Mouse (Mus musculus) cerebellum, adult 9-10 months (tissue): ENCODE measurements around the gene Aspdh.

ENCODE experiments used
- DNase-seq: peaks from one replicate; pipeline ENCODE4 v3.0.0; 2022

Aspdh gene

GRCm38 (mm10) chr7:44474419-44474818, 9.2 kb downstream of the Aspdh start:
- DNase-seq, result peak; percentile 71

GRCm38 (mm10) chr7:44475046-44475614, 9.9 kb downstream of the Aspdh start:
- DNase-seq, result no peak

- no peak for DNase-seq
Observed at GRCm38 (mm10) chr7:44482836-44483435, 17.7 kb downstream of the Aspdh start.

GRCm38 (mm10) chr7:44484109-44484508, 18.9 kb downstream of the Aspdh start:
- DNase-seq, result no peak

- DNase-seq, result peak; percentile 90
Observed at GRCm38 (mm10) chr7:44484841-44485571, 19.8 kb downstream of the Aspdh start.

GRCm38 (mm10) chr7:44485572-44486195, 20.5 kb downstream of the Aspdh start:
- no peak for DNase-seq

GRCm38 (mm10) chr7:44486927-44487575, 21.9 kb downstream of the Aspdh start:
- DNase-seq, result no peak

- no peak for DNase-seq
Observed at GRCm38 (mm10) chr7:44487936-44488335, 22.7 kb downstream of the Aspdh start.

GRCm38 (mm10) chr7:44488545-44488944, 23.4 kb downstream of the Aspdh start:
- peak; percentile 38 for DNase-seq

- no peak for DNase-seq
Observed at GRCm38 (mm10) chr7:44490281-44490680, 25.1 kb downstream of the Aspdh start.

- no peak for DNase-seq
Observed at GRCm38 (mm10) chr7:44491391-44491790, 26.2 kb downstream of the Aspdh start.

- peak; percentile 31 for DNase-seq
Observed at GRCm38 (mm10) chr7:44492166-44492826, 27.1 kb downstream of the Aspdh start.

- DNase-seq, result peak; percentile 46
Observed at GRCm38 (mm10) chr7:44494681-44495080, 29.5 kb downstream of the Aspdh start.

GRCm38 (mm10) chr7:44495086-44495485, 29.9 kb downstream of the Aspdh start:
- DNase-seq, result peak; percentile 62

GRCm38 (mm10) chr7:44495992-44496770, 31.0 kb downstream of the Aspdh start, which contains the start of the genes Emc10 and Fam71e1:
Emc10 (minus strand) TSS chr7:44496529.
Fam71e1 (plus strand) TSS chr7:44496581.
- peak; percentile 100 for DNase-seq

GRCm38 (mm10) chr7:44496771-44497109, 31.5 kb downstream of the Aspdh start:
- DNase-seq, result no peak

GRCm38 (mm10) chr7:44497361-44498055, 32.3 kb downstream of the Aspdh start:
- DNase-seq, result peak; percentile 58

- DNase-seq, result no peak
Observed at GRCm38 (mm10) chr7:44498922-44499321, 33.7 kb downstream of the Aspdh start.

- DNase-seq, result no peak
Observed at GRCm38 (mm10) chr7:44500046-44500445, 34.9 kb downstream of the Aspdh start.

- no peak for DNase-seq
Observed at GRCm38 (mm10) chr7:44501563-44502115, 36.4 kb downstream of the Aspdh start.

- DNase-seq, result no peak
Observed at GRCm38 (mm10) chr7:44507491-44507890, 42.3 kb downstream of the Aspdh start.
